Mouse (Mus musculus) right cerebral cortex, postnatal 10 days (tissue): ENCODE measurements around the gene Armt1.
"Not testable (repeated sequence)": the region's sequence is repeated elsewhere in the genome, so short reads cannot be mapped to it uniquely, and the experiment has no call there.

Experiments
- DNase-seq, 2 experiments: peaks; one replicate each; pipeline ENCODE4 v3.0.0; 2021; ENCODE audit warnings: low spot score in 2 of 2

Gene Armt1

GRCm38 (mm10) chr10:4433871-4434270 lies 1.6 kb downstream of the Armt1 start:
- not testable (repeated sequence) for DNase-seq

- no peak for DNase-seq
Measured at GRCm38 (mm10) chr10:4435416-4435815, 3.1 kb downstream of the Armt1 start.

DNA sequence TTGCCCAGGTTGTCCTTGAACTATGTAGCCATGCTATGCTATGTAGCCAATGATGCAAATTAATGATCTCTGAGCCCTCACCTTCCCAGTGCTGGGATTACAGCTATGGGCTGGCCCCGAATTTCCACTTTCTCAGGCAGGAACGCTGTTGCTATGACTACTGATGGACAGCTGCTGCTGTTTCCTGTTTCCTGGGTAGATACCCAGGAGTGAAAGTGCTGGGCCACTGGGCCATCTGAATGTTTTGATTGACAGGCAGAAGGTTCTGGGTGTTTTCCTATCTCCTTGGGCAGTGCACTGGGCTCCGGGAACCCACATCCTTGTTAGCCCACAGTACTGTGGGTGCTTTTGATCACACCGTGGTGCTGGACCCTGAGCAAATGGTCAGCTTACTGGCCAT lies 24.1 kb downstream of the Armt1 start:
- DNase-seq: no peak

DNA sequence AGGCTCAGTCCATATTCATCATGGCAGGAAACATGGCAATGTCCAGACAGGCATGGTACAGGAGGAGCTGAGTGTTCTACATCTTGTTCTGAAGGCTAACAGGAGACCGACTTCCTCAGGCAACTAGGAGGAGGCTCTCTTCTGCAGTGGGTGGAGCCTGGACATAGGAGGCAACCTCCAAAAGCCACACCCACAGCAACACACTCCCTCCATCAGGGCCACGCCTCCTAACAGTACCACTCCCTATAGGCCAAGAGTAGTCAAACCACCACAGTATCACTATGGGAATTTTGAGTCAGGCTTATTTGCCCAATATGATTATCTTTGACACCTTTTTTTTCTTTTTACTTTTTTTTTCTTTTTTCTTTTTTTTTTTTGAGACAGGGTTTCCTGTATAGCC lies 27.9 kb downstream of the Armt1 start:
- no peak for DNase-seq

DNA sequence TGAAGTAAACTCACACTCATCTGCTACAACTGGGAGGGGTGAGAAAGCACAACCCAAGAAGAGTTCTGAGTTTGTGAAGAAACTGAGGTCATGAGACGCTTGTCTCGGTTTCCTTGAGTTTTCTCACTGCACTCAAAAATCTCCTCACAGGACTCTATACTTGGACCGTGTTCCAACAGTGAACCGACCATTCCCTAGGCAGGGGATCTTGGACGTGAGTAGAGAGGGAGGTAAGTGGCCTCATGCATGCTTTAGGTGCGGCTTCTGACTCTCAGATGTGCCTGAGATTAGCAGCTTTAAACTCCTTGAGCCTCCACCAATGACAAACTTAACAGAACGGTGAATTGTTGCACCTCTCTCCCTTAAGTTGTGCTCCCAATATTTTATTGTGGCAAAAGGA lies 33.5 kb downstream of the Armt1 start:
- DNase-seq: no peak

- DNase-seq: no peak
Measured at GRCm38 (mm10) chr10:4469406-4469805, 37.1 kb downstream of the Armt1 start.

DNA sequence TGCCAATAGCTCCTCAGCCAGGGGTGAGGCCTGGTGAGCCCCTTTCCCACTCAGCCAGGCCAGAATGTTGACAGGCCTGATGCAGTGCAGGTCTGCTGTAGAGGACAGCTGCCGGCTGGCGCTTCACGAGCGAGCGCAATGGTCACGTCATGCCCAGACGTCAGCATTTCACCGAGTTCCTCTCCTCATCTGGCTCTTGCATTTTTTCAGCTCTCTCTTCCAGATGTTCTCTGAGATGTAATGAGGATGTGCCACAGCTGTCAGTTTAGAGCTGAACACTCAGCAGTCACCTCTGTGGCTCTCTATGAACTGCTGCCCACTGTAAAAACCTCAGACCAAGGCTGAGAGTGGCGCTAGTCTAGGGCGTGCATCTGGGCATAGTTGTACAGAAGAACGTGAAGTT lies 41.3 kb downstream of the Armt1 start:
- no peak for DNase-seq

DNA sequence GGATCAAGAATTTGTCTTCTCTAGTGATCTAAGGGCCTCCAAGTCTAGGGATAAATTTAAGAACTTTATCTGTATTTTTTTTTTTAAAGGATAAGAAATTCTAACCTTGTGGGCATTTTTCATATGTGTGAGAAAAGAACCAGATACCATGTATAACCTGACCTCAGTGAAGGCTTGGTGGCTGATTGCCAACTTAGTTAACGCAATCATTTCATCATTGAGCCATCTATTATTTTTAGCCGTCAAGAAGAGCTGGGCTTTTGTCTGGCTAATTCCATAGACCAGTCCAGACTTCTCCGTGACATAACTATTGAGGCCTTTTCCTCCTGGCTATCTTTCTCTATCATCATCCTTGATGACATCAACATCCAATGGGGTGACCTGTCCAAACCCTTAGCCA lies 43.2 kb downstream of the Armt1 start:
- DNase-seq: no peak

GRCm38 (mm10) chr10:4476604-4477003 lies 44.3 kb downstream of the Armt1 start:
- no peak for DNase-seq

- DNase-seq: no peak
Measured at GRCm38 (mm10) chr10:4480929-4481328, 48.7 kb downstream of the Armt1 start.

- no peak for DNase-seq
Measured at GRCm38 (mm10) chr10:4481695-4482094, 49.4 kb downstream of the Armt1 start.

DNA sequence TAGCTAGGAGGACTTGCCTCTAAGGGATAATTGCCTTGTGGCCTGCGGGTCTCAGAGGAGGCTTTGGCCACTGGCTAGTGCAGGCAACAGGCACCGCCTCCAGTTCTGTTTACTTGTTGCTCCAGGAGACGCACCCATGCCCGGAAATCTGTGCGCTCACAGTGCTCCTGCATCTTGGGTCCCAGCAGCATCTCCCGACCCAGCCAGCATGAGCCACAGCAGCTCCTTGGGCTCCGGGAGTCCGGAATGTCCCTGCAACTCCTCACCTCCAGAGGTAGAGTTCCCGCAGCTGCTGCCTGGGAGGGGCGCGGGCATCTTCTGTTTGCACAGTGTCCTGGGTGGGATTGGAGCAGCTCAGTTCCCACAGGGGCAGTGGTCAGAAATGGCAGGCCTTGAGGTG lies 50.1 kb downstream of the Armt1 start, which contains the start of gene Ccdc170:
Gene Ccdc170, plus strand, starts transcription at position 148 of the 400 bp plus-strand sequence.
- DNase-seq: no peak

GRCm38 (mm10) chr10:4483848-4484247 lies 51.6 kb downstream of the Armt1 start:
- DNase-seq: no peak

GRCm38 (mm10) chr10:4484986-4485385 lies 52.7 kb downstream of the Armt1 start:
- no peak for DNase-seq

- no peak for DNase-seq
Measured at GRCm38 (mm10) chr10:4489865-4490264, 57.6 kb downstream of the Armt1 start.

DNA sequence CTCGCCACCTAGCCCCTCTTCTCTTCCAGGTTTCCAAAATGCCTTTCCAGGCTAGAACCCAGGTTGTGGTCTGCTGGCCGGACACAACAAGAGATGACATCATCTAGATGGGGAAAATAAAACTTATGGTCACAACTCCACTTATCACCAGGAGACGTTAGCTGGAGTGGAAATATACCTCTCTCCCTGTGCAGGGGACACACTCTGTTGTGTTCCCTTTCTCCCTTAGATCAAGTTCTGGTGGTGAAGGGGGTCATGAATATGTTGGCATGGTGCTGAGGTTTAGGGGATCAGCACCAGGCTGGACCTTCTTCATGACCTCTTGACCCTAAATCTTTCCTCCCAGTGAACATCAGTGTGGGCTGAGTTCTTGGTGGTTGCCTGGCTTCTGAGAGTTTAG lies 59.0 kb downstream of the Armt1 start:
- DNase-seq: no peak

DNA sequence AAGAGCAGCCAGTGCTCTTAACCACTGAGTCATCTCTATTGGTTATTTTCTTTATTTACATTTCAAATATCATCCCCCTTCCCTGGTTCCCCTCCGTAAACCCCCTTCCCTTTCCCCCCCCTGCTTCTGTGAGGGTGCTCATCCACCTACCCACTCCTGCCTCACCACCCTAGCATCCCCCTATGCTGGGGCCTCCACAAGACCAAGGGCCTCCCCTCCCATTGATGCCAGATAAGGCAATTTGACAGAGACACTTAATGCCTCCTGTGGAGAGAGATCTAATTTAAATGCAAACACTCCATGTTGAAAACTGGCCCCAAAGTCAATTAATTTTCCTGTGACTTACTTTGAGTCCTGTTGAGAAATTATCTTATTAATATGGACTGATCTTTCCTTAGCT lies 59.8 kb downstream of the Armt1 start:
- DNase-seq: no peak

DNA sequence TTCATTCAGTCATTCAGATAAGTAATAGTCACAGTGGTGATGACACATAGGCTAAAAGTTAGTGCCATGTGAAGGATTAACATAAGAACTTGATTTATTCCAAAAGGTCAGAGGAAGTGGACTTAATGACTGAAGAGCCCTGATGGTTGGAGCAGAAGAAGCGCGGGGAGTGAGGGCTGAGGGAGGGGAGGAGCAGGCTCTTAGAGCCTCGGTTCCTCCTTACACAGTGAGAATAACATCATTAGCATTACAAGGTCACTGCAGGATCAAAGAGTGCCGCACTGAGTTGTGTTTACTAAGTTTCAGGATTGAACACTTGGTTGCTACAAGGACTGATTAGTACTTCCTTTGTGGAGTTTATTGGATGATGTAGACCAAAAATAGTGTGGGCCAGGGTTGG lies 60.6 kb downstream of the Armt1 start:
- no peak for DNase-seq

DNA sequence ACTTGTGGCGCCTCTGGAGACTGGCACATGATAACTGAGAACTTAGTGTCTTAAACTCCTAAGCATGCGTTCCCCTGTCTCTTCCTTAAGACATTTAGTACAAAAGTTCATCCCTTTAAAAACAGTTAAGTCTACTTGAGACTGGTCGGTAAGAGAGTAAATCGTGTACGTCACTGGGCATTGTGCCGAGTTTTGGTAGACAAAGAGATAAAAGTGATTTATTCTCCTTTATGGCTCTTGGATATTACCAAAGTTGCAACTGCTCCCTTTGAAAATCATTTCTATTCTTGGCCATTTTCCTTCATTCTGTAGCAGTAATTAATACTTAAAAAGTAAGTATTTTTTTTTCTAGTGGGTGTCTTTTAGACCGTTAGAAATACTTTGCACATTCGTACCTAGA lies 71.0 kb downstream of the Armt1 start:
- no peak for DNase-seq
